9 mouse cellular contexts compared by ENCODE assay signal in the genomic region with DNA sequence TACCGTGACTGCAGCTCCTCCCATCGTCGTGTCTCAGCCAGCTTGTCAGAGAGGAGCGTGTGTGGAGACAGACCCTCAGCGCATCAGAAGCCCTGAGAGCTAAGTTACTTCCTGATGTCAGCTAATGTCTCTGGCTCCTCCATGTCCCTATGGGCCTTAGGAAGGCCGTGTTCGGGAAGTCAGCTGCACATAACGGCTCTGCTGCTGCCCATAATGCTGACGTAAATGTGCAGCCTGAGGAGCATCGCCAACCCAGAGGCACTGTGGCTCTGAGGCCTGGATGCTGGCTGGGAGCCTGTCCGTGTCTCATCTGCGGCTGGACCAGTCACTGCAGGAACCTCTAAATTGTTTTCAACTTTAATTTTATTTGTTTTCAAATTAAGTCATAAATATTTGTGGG. TPM values are rescaled to one million over a fixed set of nuclear protein-coding genes. Genes with fewer than 3 reads are reported as not detected.
DNase-seq lines count a peak whose midpoint lies in the region; ATAC-seq and TF ChIP-seq lines count a peak whose summit lies in the region.
"Had no signal": no experiment of that assay in that cellular context is flagged by ENCODE, and none has a peak within 500 bp of the region (broad histone marks: within the 10 kb centered on the region; RNA-seq: fewer than 3 reads in every experiment).

No protein-coding gene starts in this region.

- H3K4me1 ChIP-seq in heart, embryonic 13.5 days = peaks cover 43% of the 10 kb centered on the region
- H3K4me1 ChIP-seq in kidney, embryonic 16.5 days (ENCODE audit: insufficient read depth, low read length) = peaks cover 10% of the 10 kb centered on the region
- peaks cover 16 to 36% of the 10 kb centered on the region in 2 experiments; a peak in 3 of 4 replicates for H3K4me1 ChIP-seq in ES-E14 (ENCODE audit: control insufficient read depth in 2 of 2, insufficient read depth in 2 of 2, low read length in 2 of 2, poor library complexity in 1 of 2)

- no peak overlapping the region for H3K4me2 ChIP-seq in heart, embryonic 13.5 days
- H3K4me2 ChIP-seq in kidney, embryonic 16.5 days (replicated peaks; ENCODE audit: low read depth, low read length) = no peak overlapping the region
- H3K4me2 ChIP-seq: liver, embryonic 15.5 days had no signal

- in situ Hi-C loops in ES-E14 (cut with MboI; ENCODE audit: low sequenced_read_pairs in 2 of 2, unreplicated experiment in 2 of 2) = no loop called here

- no peak overlapping the region for H3K4me3 ChIP-seq in heart, embryonic 13.5 days
- H3K4me3 ChIP-seq in kidney, embryonic 16.5 days (ENCODE audit: low read length) = no peak overlapping the region
- H3K4me3 ChIP-seq in ES-E14 (ENCODE audit: insufficient read depth in 1 of 2, low read depth in 1 of 2, low read length in 2 of 2, poor library complexity in 1 of 2, severe bottlenecking in 1 of 2) = no peak overlapping the region
- H3K4me3 ChIP-seq: liver, embryonic 15.5 days had no signal

- no peaks in the 10 kb centered on the region for H3K9me3 ChIP-seq in heart, embryonic 13.5 days
- H3K9me3 ChIP-seq in kidney, embryonic 16.5 days (ENCODE audit: low read length) = no peaks in the 10 kb centered on the region
- H3K9me3 ChIP-seq in ES-E14 (ENCODE audit: control insufficient read depth, insufficient read depth, low read depth, low read length) = no peaks in the 10 kb centered on the region
- H3K9me3 ChIP-seq: liver, embryonic 15.5 days had no signal

- no peak overlapping the region for H3K27ac ChIP-seq in heart, embryonic 13.5 days (replicated peaks)
- no peak overlapping the region for H3K27ac ChIP-seq in kidney, embryonic 16.5 days (ENCODE audit: low read length)
- no peak overlapping the region for H3K27ac ChIP-seq in ES-E14 (ENCODE audit: insufficient read depth, low read depth, low read length, poor library complexity, severe bottlenecking)

- H3K27me3 ChIP-seq in heart, embryonic 13.5 days (replicated peaks) = peaks cover 12% of the 10 kb centered on the region
- peaks cover 6% of the 10 kb centered on the region for H3K27me3 ChIP-seq in kidney, embryonic 16.5 days (ENCODE audit: insufficient read depth, low read length)

- H3K9ac ChIP-seq in heart, embryonic 13.5 days = peak overlapping the region; percentile 50
- peak overlapping the region; percentile 41; the same call in 1 of the 2 replicates for H3K9ac ChIP-seq in kidney, embryonic 16.5 days (replicated peaks; ENCODE audit: low read length)
- peak overlapping the region; percentile 25; the same call in 1 of the 2 replicates for H3K9ac ChIP-seq in ES-E14 (ENCODE audit: insufficient read depth, low read depth, low read length, poor library complexity, severe bottlenecking)
- H3K9ac ChIP-seq: liver, embryonic 15.5 days had no signal

- 81% methylated on average over 12 of the region's 12 CpGs for WGBS in heart, embryonic 13.5 days
- WGBS in kidney, embryonic 16.5 days = 82% methylated on average over 12 of the region's 12 CpGs

- peaks cover 58% of the 10 kb centered on the region for H3K36me3 ChIP-seq in heart, embryonic 13.5 days
- H3K36me3 ChIP-seq in kidney, embryonic 16.5 days (ENCODE audit: insufficient read depth, low read length) = peaks cover 15% of the 10 kb centered on the region
- H3K36me3 ChIP-seq in ES-E14 (ENCODE audit: control insufficient read depth, insufficient read depth, low read length, poor library complexity, severe bottlenecking) = peaks cover 22% of the 10 kb centered on the region; the same call in 1 of the 2 replicates

- peak; percentile 41 for DNase-seq in cerebellum, adult 9-10 months
- DNase-seq in cerebellum, adult 8-10 months = no peak
- DNase-seq in heart, adult 9 months (ENCODE audit: low spot score in 2 of 2) = no peak
- DNase-seq in kidney, adult 11 months = no peak
- DNase-seq in ES-E14 (ENCODE audit: low read depth, low spot score) = no peak
- no peak for DNase-seq in spleen, postnatal 36 days (ENCODE audit: low spot score in 2 of 2)

- no peak for ATAC-seq in heart, embryonic 13.5 days (ENCODE audit: extremely low read depth, insufficient number of reproducible peaks, low FRiP score, low TSS enrichment)
- ATAC-seq in kidney, embryonic 16.5 days (ENCODE audit: low FRiP score, low TSS enrichment) = no peak

TF ChIP-seq in ES-E14, 5 proteins besides CTCF, POLR2A, EP300 and RAD21:
- TF ChIP-seq MAFK (IDR thresholded peaks at IDR 0.05; ENCODE audit: insufficient read depth, low read depth, low read length) = no peak
- TF ChIP-seq ZNF384 (IDR thresholded peaks at IDR 0.05; ENCODE audit: low read depth, low read length) = no peak
- no peak for TF ChIP-seq ZC3H11A (IDR thresholded peaks at IDR 0.05; ENCODE audit: borderline replicate concordance, low read depth, low read length)
- TF ChIP-seq HCFC1 (IDR thresholded peaks at IDR 0.05; ENCODE audit: borderline replicate concordance, insufficient read depth, low read length) = no peak
- no peak for TF ChIP-seq CHD2 (IDR thresholded peaks at IDR 0.05; ENCODE audit: low read depth, low read length)

RNA-seq across cellular contexts. Expression of a gene that starts 2.9 kb away (rescaled TPM):
- 133 and 136 TPM in 2 replicates for polyA plus RNA-seq in heart, embryonic 13.5 days (2015; fragmentation: Nextera tagmentation; extraction: Ambion mirVana)
- polyA plus RNA-seq in kidney, embryonic 16.5 days (2015; fragmentation: Nextera tagmentation; extraction: Ambion mirVana) = 206 and 212 TPM in 2 replicates
- 139 and 157 TPM in 2 replicates for total RNA-seq in ES-E14 (2012; rRNA removed)

RNA-seq across cellular contexts. Expression of a gene that starts 5.9 kb away (rescaled TPM):
- polyA plus RNA-seq in heart, embryonic 13.5 days (2015; fragmentation: Nextera tagmentation; extraction: Ambion mirVana) = 0.32 and 0.63 TPM in 2 replicates
- polyA plus RNA-seq in kidney, embryonic 16.5 days (2015; fragmentation: Nextera tagmentation; extraction: Ambion mirVana) = 0.76 and 1.7 TPM in 2 replicates
- 6.2 and 11.2 TPM in 2 replicates for total RNA-seq in ES-E14 (2012; rRNA removed)

RNA-seq across cellular contexts. Expression of a gene that starts 19.8 kb away (rescaled TPM):
- polyA plus RNA-seq in heart, embryonic 13.5 days (2015; fragmentation: Nextera tagmentation; extraction: Ambion mirVana) = 12.6 and 12.7 TPM in 2 replicates
- polyA plus RNA-seq in kidney, embryonic 16.5 days (2015; fragmentation: Nextera tagmentation; extraction: Ambion mirVana) = 13.3 and 14.8 TPM in 2 replicates
- total RNA-seq in ES-E14 (2012; rRNA removed) = 15.8 and 18.0 TPM in 2 replicates

RNA-seq across cellular contexts. Expression of a gene that starts 42.5 kb away (rescaled TPM):
- polyA plus RNA-seq in heart, embryonic 13.5 days (2015; fragmentation: Nextera tagmentation; extraction: Ambion mirVana) = 84.0 and 86.4 TPM in 2 replicates
- polyA plus RNA-seq in kidney, embryonic 16.5 days (2015; fragmentation: Nextera tagmentation; extraction: Ambion mirVana) = 115 and 123 TPM in 2 replicates
- total RNA-seq in ES-E14 (2012; rRNA removed) = 206 and 377 TPM in 2 replicates

RNA-seq across cellular contexts. Expression of a gene that starts 52.7 kb away (rescaled TPM):
- polyA plus RNA-seq in heart, embryonic 13.5 days (2015; fragmentation: Nextera tagmentation; extraction: Ambion mirVana) = 1.7 and 1.9 TPM in 2 replicates
- polyA plus RNA-seq in kidney, embryonic 16.5 days (2015; fragmentation: Nextera tagmentation; extraction: Ambion mirVana) = 2.5 and 2.6 TPM in 2 replicates
- total RNA-seq in ES-E14 (2012; rRNA removed) = 2.6 and 5.1 TPM in 2 replicates
